Mouse (Mus musculus) frontal cortex, adult (tissue): Measurements from ENCODE around the gene Ddx25.

Experiments used
- ATAC-seq: cut with Nextera tagmentation; 2 replicates; pipeline ENCODE4 v1.9.2; 2017; ENCODE audit warnings: mild to moderate bottlenecking, moderate library complexity, mixed read lengths; ENCODE audit not compliant: low TSS enrichment

The Ddx25 gene

GRCm38 (mm10) chr9:35558257-35559008, at the start of gene Ddx25, which contains the start of gene Pus3:
Gene Ddx25, minus strand, starts transcription at chr9:35558528.
Gene Pus3, plus strand, starts transcription at chr9:35558595.
- peak; percentile 53 for ATAC-seq

DNA sequence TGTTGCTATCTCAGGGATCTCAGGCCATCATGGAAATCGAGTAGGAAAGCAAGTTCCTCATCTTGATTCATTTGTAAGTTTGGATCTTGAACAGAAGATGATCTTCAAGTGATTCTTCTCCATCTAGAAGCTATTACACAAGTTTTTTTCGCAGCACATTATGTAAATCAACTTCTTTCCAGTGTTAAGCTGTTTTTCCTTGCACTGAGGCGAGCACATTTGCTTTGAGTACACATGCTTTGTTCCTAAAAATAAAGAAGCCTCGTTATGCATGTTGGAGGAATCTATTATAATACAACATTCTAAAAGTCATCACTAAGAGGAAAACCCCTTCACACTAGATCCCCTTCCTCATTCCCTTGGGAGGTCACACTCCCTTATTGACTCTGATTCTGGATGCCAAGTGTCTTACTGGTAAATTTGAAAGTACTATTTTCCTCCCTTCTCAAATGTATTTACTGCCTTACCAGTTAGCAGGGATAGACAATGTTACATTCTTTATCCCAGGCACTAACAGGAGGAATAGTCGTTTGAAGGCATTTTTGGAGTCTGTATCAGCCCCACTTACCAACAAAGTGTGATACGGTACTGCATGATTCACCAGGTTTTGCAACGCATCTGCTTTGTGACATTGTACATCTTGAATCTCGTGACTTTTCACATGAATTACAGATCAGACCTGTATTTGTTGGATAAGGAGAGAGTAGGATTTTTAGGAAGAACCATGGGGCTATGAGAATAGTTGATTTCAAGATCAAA, 49.5 kb upstream of the Ddx25 start:
- ATAC-seq = peak; percentile 97

DNA sequence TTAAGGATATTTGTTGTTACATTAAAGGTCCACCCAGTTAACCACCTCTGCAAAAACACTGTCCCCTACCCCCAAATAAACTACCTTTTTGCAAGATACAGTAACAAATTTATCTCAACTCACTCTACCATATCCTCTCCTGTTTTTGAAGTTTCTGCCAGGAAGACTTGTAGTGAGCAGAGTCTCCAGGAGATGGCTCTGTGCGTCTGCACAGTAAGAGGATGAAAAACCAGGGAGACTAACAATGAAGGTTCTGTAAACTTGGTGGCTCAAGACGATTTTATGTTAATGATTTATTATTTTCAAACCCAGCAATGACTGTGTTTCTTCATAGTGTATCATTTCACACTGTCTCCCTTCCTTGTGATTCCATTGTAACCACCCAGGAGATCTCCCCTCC, 34.6 kb upstream of the Ddx25 start:
- ATAC-seq = peak; percentile 90

- ATAC-seq = no peak
Observed at GRCm38 (mm10) chr9:35587674-35588073, 29.3 kb upstream of the Ddx25 start.

- no peak for ATAC-seq
Observed at GRCm38 (mm10) chr9:35574416-35574815, 16.1 kb upstream of the Ddx25 start.

GRCm38 (mm10) chr9:35570663-35571062, 12.3 kb upstream of the Ddx25 start:
- ATAC-seq = no peak

- peak; percentile 96 for ATAC-seq
Observed at GRCm38 (mm10) chr9:35569571-35570534, 11.5 kb upstream of the Ddx25 start, which contains the start of the genes Pate2 and Hyls1. Gene Pate2, plus strand, starts transcription at chr9:35570284. Gene Hyls1, minus strand, starts transcription at chr9:35570398.

DNA sequence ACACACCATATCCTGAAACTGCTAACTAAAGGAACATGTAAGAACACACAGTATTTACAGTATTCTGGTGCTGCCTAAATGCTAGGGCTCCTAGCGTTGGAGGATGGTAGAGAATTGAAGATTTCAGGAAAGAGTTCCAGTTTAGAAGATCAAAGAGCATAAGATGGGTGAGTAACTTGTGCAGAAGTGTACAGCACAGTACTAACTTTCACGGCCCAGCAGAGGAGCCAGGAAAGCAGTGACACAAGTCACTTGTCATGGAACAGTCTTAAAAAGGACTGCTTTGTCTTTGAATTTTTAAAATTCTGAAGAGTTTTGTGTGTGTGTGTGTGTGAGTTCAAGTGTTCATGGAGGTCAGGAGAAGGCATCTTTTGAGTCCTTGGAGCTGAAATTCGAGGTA, 9.7 kb upstream of the Ddx25 start:
- ATAC-seq = no peak

- no peak for ATAC-seq
Observed at GRCm38 (mm10) chr9:35564536-35565240, 6.4 kb upstream of the Ddx25 start.

- no peak for ATAC-seq
Observed at GRCm38 (mm10) chr9:35561583-35561982, 3.3 kb upstream of the Ddx25 start.

DNA sequence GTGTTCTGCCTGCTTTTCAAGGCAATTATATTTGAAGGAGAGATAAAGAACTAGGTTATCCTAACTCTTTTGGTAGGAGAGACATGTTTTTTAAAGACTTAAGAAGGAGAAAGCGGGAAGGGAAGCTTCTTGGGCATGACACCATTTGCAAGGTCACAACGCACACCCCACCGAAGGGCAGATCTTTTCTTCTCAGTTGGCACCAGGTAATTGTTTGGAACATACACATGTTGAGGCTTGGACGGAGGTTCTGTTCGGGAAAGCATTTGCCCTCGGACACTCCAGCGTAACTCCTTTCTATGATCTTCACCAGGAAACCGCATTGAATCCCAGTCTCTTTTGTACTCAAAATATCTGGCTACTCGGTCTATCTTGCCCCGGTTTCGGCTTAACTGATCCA, 2.7 kb upstream of the Ddx25 start:
- no peak for ATAC-seq

DNA sequence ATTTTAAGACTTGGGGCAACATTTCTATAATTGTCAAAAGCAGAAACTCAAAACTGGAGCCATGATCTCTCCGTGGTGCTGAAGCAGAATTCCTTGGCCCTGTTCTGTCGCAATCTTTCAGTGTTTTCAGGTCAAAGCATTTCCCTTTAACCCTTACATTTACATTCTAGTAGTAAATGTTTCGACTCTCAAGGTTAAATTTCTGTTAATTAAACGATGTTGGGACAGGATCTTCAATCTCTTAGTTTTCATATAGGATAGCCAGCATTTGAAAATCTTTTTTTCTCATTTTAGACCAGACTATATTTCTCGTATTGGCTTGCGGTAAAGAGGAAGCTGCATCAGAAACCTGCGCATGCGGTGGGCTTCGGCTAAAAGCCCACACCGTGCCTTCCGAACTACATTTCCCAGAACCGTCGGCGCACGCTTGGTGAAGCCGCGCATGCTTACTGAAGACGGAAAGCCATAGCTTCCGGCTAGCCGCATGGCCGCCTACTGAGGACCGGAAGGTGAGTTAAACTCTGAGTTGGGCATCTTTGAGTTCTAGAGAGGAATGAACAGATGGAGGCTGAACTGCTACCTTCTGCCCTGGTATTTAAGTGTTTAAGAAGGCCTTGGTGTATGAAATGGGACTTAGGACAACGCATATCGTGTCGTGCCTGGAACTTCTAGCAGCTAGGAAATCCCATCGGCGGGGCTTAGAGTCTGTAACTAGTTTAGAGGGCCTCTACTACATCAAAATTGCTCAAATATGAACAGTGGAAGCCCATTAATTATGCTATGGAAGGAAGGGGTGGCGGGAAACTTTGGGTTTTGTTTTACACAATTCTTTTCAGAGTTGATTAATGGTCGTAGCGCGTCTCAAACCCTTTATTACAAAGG, 922 bp upstream of the Ddx25 start:
- ATAC-seq = peak; percentile 88

GRCm38 (mm10) chr9:35556494-35557102, 1.7 kb downstream of the Ddx25 start:
- ATAC-seq = no peak

- ATAC-seq = no peak
Observed at GRCm38 (mm10) chr9:35548455-35548854, 9.9 kb downstream of the Ddx25 start.

- ATAC-seq = no peak
Observed at GRCm38 (mm10) chr9:35546745-35547144, 11.6 kb downstream of the Ddx25 start.

DNA sequence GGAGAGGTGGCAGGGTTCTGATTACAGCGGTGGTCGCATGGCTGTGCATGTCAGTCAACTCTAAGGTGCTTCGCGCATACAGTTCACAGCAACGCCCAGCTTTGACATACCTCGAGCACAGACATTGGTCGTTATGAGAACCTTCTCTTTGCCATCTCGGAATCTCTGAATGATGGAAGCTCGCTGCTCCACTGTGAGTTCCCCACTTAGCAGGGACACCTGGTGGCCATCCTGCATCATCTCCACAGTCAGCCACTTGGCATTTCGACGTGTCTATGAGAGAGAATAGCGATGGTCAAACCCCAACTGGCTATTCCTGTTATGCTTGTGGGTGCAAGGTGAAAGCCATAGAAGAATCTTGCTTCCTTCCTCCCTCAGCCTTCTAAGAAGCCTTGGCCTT, 12.6 kb downstream of the Ddx25 start:
- peak; percentile 81 for ATAC-seq

DNA sequence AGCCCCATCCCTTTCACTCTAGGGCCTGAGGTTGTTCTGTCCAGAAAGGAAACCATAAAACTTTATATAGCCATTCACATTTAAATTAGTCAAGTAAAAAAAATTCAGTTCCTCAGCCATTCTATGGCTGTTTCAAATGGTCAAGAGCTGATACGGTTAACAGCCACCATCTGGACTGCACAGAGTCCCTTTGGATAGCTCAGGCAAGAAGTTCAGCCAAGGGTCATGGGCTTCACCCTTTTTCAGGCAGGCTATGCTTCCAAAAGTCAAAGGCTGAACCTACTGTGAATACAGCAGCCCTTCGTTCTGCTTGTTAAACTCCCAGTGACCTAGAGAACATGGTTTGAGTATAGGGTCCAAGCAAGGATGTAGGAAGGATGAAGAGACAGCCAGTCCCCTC, 13.7 kb downstream of the Ddx25 start:
- no peak for ATAC-seq

- no peak for ATAC-seq
Observed at GRCm38 (mm10) chr9:35543099-35543860, 15.0 kb downstream of the Ddx25 start.

DNA sequence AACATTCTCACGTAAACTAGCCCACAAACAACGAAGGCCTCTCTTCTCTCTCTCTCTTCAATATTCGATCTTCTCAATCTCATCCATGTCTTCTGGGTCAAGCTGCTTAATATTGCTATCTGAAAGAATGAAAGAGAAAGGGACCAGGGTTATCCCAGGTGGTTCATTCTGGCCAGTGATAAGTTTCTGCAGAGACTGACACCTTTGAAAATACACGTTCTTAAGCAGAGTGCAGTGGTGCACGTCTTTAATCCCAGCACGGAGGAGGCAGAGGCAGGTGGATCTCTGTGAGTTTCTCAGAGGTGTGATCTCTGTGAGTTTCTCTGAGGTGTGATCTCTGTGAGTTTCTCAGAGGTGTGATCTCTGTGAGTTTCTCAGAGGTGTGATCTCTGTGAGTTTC, 16.4 kb downstream of the Ddx25 start:
- no peak for ATAC-seq
